Mouse (Mus musculus): ENCODE results near the gene Nr1h3.

DNA sequence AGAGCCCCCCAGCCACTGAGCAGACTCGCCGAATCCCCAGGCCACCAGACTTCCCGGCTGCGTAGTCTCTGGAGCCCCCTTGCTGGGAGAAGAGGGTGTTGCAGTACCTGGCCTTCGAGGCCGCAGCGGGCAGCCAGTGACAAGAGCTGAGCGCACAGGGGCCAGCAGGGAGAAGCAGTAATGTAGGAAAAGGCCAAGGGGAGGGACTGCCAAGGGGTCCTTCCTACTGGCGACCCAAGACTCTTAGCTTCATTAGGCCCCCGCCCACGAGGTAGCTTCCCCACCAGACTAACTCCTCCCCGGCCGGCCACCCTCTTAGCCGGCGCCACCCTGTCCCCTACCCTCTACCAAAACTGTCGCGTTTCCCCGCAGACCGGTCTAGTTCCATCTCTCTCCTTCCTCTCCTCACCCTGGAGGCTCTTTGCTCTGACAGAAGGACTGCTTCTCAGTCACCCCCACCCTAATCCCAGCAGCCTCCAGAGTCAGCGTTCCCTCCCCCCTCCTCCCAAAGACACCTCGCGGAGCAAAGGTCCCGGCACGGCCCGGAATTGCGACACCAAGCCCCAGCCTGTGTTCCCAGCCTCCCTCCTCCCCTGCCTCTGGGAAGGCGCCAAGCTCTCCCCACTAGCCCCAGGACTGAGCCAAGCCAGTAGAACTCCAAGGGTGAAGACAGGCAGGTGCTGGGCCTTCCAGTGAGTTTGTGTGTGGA is 7.9 kb downstream of the Nr1h3 start:
- TF ChIP-seq CTCF (IDR thresholded peaks at IDR 0.05; ENCODE audit: borderline replicate concordance, control insufficient read depth, extremely low read depth, insufficient read depth, low read length, poor library complexity), result peak; percentile 75
- no peak for TF ChIP-seq POLR2A (IDR thresholded peaks at IDR 0.05; ENCODE audit: control insufficient read depth, extremely low read depth, insufficient read depth, low read length, poor library complexity)
